Mouse (Mus musculus) frontal cortex, postnatal 36 days (tissue): ENCODE data around the gene Cdk2ap2.
"Not testable (repeated sequence)": the region's sequence is repeated elsewhere in the genome, so short reads cannot be mapped to it uniquely, and the experiment has no call there.

Experiments
- DNase-seq, 2 experiments: peaks; one replicate each; pipeline ENCODE4 v3.0.0; 2022; ENCODE audit warnings: low spot score in 2 of 2

Gene Cdk2ap2

GRCm38 (mm10) chr19:4096642-4097440 is at the start of gene Cdk2ap2:
Gene Cdk2ap2, plus strand, starts transcription at chr19:4097182.
- DNase-seq: peak; percentile 100

- DNase-seq: peak; percentile 59 to 74
Observed at GRCm38 (mm10) chr19:4047859-4048258, 49.1 kb upstream of the Cdk2ap2 start.

GRCm38 (mm10) chr19:4049069-4049468 is 47.9 kb upstream of the Cdk2ap2 start:
- not testable (repeated sequence) for DNase-seq

GRCm38 (mm10) chr19:4051016-4051415 is 46.0 kb upstream of the Cdk2ap2 start:
- no peak for DNase-seq

- peak; percentile 37 to 44 for DNase-seq
Observed at GRCm38 (mm10) chr19:4051741-4052515, 45.1 kb upstream of the Cdk2ap2 start.

GRCm38 (mm10) chr19:4052516-4053030 is 44.4 kb upstream of the Cdk2ap2 start:
- DNase-seq: no peak

- no peak for DNase-seq
Observed at GRCm38 (mm10) chr19:4054613-4055012, 42.4 kb upstream of the Cdk2ap2 start.

GRCm38 (mm10) chr19:4055216-4055946 is 41.6 kb upstream of the Cdk2ap2 start:
- DNase-seq: no peak

- DNase-seq: no peak
Observed at GRCm38 (mm10) chr19:4055947-4056693, 40.9 kb upstream of the Cdk2ap2 start.

GRCm38 (mm10) chr19:4056727-4057126 is 40.3 kb upstream of the Cdk2ap2 start:
- DNase-seq: no peak

GRCm38 (mm10) chr19:4057389-4057788 is 39.6 kb upstream of the Cdk2ap2 start:
- DNase-seq: no peak

GRCm38 (mm10) chr19:4057962-4058361 is 39.0 kb upstream of the Cdk2ap2 start:
- DNase-seq: no peak

GRCm38 (mm10) chr19:4058581-4058980 is 38.4 kb upstream of the Cdk2ap2 start:
- no peak for DNase-seq

- DNase-seq: no peak
Observed at GRCm38 (mm10) chr19:4059069-4059740, 37.8 kb upstream of the Cdk2ap2 start, which contains the start of gene Gstp3. Gene Gstp3, minus strand, starts transcription at chr19:4059569.

GRCm38 (mm10) chr19:4060044-4060898 is 36.7 kb upstream of the Cdk2ap2 start:
- not testable (repeated sequence) for DNase-seq

GRCm38 (mm10) chr19:4060899-4061465 is 36.0 kb upstream of the Cdk2ap2 start:
- no peak for DNase-seq

GRCm38 (mm10) chr19:4063357-4063756 is 33.6 kb upstream of the Cdk2ap2 start:
- DNase-seq: not testable (repeated sequence)

- not testable (repeated sequence) for DNase-seq
Observed at GRCm38 (mm10) chr19:4064501-4064900, 32.5 kb upstream of the Cdk2ap2 start.

- no peak for DNase-seq
Observed at GRCm38 (mm10) chr19:4066280-4066679, 30.7 kb upstream of the Cdk2ap2 start.
